In the genomic region with DNA sequence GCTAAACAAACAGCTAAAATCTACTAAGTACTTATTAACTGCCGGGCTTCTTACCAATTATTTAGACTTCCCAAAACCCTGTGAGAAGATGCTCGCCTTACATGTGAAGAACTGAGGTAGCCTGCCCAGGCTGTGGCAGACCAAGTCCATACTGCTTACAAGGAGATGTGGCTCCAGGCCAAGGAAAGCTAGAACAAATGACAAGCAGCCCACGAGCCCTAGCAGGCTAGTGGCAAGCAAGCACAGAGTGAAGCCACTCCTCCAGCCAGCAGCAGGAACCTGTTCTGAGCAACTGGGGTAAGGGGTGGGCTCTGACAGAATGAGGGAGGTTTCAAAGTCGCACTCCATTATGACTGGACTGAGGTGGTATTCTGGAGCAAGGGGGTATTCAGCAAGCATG, we compare ENCODE assay signal across 27 mouse cellular contexts. TPM values are rescaled to one million over a fixed set of nuclear protein-coding genes. Genes with fewer than 3 reads are reported as not detected.
"Had no signal": no experiment of that assay in that cellular context is flagged by ENCODE, and none has a peak within 500 bp of the region (broad histone marks: within the 10 kb centered on the region; RNA-seq: fewer than 3 reads in every experiment).

No protein-coding gene starts in this region.

- H3K4me3 ChIP-seq: heart, adult 2 months; heart, embryonic 13.5 days; heart, embryonic 15.5 days; hindbrain, embryonic 13.5 days; hindbrain, embryonic 15.5 days; limb, embryonic 13.5 days; limb, embryonic 15.5 days; liver, embryonic 12.5 days had no signal

- H3K4me1 ChIP-seq: liver, embryonic 12.5 days had no signal

- H3K27me3 ChIP-seq: heart, embryonic 13.5 days; heart, embryonic 15.5 days; hindbrain, embryonic 15.5 days; limb, embryonic 13.5 days; limb, embryonic 15.5 days; liver, embryonic 12.5 days had no signal

- H3K27ac ChIP-seq: heart, adult 2 months; heart, embryonic 13.5 days; heart, embryonic 15.5 days; hindbrain, embryonic 13.5 days; hindbrain, embryonic 15.5 days; hindbrain, postnatal 0 days; limb, embryonic 13.5 days; limb, embryonic 15.5 days; liver, embryonic 12.5 days had no signal

- H3K9ac ChIP-seq: forebrain, postnatal 0 days; heart, embryonic 13.5 days; heart, embryonic 15.5 days; hindbrain, embryonic 13.5 days; hindbrain, embryonic 15.5 days; limb, embryonic 13.5 days; limb, embryonic 15.5 days; liver, embryonic 12.5 days had no signal

- DNase-seq: forebrain, postnatal 0 days; gastrocnemius, postnatal 14 days; gastrocnemius, postnatal 36 days; heart, adult 11 months; heart, adult 2 months; kidney, adult 11 months; kidney, adult 2 months; kidney, adult 9 months; kidney, postnatal 14 days; kidney, postnatal 36 days; layer of hippocampus, adult 9-11 months; layer of hippocampus, postnatal 36 days; left cerebral cortex, postnatal 4 days had no signal

- ATAC-seq: forebrain, postnatal 0 days; hindbrain, postnatal 0 days; liver, embryonic 12.5 days had no signal

- H3K4me2 ChIP-seq: heart, embryonic 11.5 days; heart, embryonic 13.5 days; heart, embryonic 15.5 days; hindbrain, embryonic 13.5 days; hindbrain, embryonic 15.5 days; limb, embryonic 13.5 days; limb, embryonic 15.5 days; liver, embryonic 12.5 days had no signal

- H3K9me3 ChIP-seq: heart, embryonic 15.5 days; hindbrain, embryonic 13.5 days; hindbrain, embryonic 15.5 days; limb, embryonic 15.5 days had no signal

RNA-seq across cellular contexts. Expression of gene Armh1, which starts 22.8 kb away (rescaled TPM):
- total RNA-seq: gastrocnemius, adult 18-20 months; gastrocnemius, adult 8-10 months; gastrocnemius, postnatal 14 days; gastrocnemius, postnatal 36 days; heart, adult 2 months; hematopoietic stem cell, adult 5-6 weeks; liver, adult 2 months had no signal
- polyA plus RNA-seq: hindbrain, embryonic 11.5 days; liver, adult 2 months had no signal

RNA-seq across cellular contexts. Expression of gene Tmem53, which starts 23.0 kb away (rescaled TPM):
- total RNA-seq: hematopoietic stem cell, adult 5-6 weeks had no signal
